Mouse (Mus musculus): ENCODE data around the gene Rufy4. TPM values are rescaled to one million over a fixed set of nuclear protein-coding genes. Genes with fewer than 3 reads are reported as not detected.

Gene Rufy4
- 1.1 and 2.6 TPM in 2 replicates for polyA plus RNA-seq (2011; ENCODE audit: insufficient read depth, insufficient read length, low replicate concordance, missing spikeins)

DNA sequence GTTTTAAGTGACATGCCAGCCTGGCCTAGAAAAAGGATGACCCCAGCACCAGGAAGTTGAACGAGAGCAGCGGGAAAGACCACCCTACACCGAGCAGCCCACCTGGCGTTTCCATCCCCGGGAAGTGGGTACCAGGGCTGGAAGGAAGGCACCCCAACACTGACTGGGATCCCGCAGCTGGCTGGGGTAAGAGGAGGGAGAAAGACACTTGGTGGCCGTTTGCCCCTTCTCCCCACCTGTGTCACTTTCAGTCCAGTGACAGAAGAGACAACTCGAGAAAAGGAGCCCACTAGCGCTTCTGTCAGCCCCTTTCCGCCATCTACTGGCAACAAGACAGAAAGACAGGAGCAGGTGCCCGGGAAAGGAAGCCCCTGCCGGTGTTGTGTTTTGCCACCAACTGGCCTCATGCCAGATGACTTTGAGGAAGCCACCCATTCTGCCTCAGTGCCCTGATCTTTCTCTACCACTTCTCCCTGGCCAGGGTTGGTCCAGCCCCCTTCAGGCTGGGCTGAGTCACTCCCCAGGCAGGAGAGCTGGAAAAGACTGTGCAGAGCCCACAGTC lies at the start of gene Rufy4:
Rufy4 (plus strand) TSS at position 551 of the 562 bp plus-strand sequence.
- WGBS, result under 1% methylated on average over 12 of the region's 12 CpGs
- H3K4me3 ChIP-seq (replicated peaks; ENCODE audit: control insufficient read depth, low read depth, low read length), result peak within 1 kb of the TSS; percentile 57
- H3K27ac ChIP-seq (ENCODE audit: control insufficient read depth, insufficient read depth, low read depth, low read length, poor library complexity), result 0 out of 2 replicates have a peak within 1 kb of the TSS, but pooled peaks have one; percentile 21
- H3K4me1 ChIP-seq (ENCODE audit: control insufficient read depth, insufficient read depth, low read length), result no peaks in the 10 kb centered on the region
- TF ChIP-seq CTCF (IDR thresholded peaks at IDR 0.05; ENCODE audit: control insufficient read depth, insufficient read depth, low read length) (peak; percentile 69), POLR2A (IDR thresholded peaks at IDR 0.05; ENCODE audit: borderline replicate concordance, control insufficient read depth, low read depth, low read length) (no peak)

DNA sequence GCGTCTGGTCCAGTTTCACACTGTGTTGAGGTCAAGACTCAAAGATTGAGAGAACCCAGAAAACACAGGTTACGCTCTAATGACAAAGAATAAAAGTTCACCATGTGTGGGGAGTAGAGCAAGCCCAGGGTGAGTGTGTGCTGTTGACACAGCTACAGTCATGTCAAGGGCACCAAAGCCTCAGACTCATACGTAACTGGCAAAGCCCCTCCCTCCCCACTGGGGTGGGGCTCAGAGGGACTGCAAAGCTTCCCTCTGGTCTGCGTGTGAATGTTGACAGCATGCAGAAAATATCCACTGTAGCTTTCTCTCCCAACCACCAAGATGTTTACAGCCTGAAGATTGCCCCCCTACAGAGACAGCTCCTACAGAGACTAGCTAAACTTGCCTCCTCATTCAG lies 49.1 kb upstream of the Rufy4 start:
- Histone ChIP-seq H3K27ac (ENCODE audit: control insufficient read depth, insufficient read depth, low read depth, low read length, poor library complexity) (no peak overlapping the region), H3K4me3 (replicated peaks; ENCODE audit: control insufficient read depth, low read depth, low read length) (no peak overlapping the region), H3K4me1 (ENCODE audit: control insufficient read depth, insufficient read depth, low read length) (no peaks in the 10 kb centered on the region)
- 79% methylated on average over 4 of the region's 4 CpGs for WGBS
- TF ChIP-seq CTCF (IDR thresholded peaks at IDR 0.05; ENCODE audit: control insufficient read depth, insufficient read depth, low read length), result no peak

DNA sequence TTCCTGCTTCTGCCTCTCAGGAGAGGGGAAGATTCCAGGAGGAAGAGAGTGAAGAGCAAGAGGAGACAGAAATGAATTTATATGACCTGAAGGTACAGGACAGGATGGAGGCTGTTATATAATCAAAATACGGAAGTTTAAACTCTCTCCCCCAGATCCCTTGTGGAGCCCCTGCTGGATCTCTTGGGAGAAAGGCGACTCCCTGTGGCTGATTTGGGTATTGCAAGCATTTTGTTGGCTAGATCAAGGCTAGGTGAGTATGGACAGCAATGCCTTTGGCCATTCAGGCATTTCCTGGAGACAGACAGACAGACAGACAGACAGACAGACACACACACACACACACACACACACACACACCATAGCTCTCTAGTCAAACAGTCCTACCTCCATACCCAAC lies 48.0 kb upstream of the Rufy4 start:
- no peaks in the 10 kb centered on the region for H3K4me1 ChIP-seq (ENCODE audit: control insufficient read depth, insufficient read depth, low read length)
- H3K4me3 ChIP-seq (replicated peaks; ENCODE audit: control insufficient read depth, low read depth, low read length), result no peak overlapping the region
- WGBS, result 0% methylated on average over 2 of the region's 2 CpGs
- TF ChIP-seq CTCF (IDR thresholded peaks at IDR 0.05; ENCODE audit: control insufficient read depth, insufficient read depth, low read length), result peak; percentile 50
- TF ChIP-seq POLR2A (IDR thresholded peaks at IDR 0.05; ENCODE audit: borderline replicate concordance, control insufficient read depth, low read depth, low read length), result no peak
- no peak overlapping the region for H3K27ac ChIP-seq (ENCODE audit: control insufficient read depth, insufficient read depth, low read depth, low read length, poor library complexity)

DNA sequence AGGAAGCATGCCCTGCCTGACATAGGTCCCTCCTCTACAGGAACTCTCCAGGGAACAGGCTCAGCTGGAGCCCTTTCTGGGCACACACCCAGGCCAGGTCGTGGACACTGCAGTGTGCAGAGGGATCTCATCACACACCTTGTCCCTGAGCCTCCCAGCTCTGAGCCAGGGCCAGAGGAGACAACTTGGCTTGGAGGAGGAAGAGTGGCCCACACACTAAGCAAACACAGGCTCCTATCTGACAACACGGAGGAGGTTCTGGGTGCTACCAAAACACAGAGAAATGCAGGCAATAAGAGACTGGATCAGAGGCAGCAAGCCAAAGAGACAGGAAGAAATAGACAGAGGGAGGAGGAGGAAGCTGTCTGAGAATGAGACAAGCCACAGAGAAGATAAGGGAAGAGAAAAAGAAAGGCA lies 43.8 kb upstream of the Rufy4 start:
- Histone ChIP-seq H3K4me1 (ENCODE audit: control insufficient read depth, insufficient read depth, low read length) (no peaks in the 10 kb centered on the region), H3K4me3 (replicated peaks; ENCODE audit: control insufficient read depth, low read depth, low read length) (no peak overlapping the region), H3K27ac (ENCODE audit: control insufficient read depth, insufficient read depth, low read depth, low read length, poor library complexity) (peak overlapping the region; percentile 34; the same call in 1 of the 2 replicates)
- WGBS, result 9% methylated on average over 2 of the region's 2 CpGs
- TF ChIP-seq CTCF (IDR thresholded peaks at IDR 0.05; ENCODE audit: control insufficient read depth, insufficient read depth, low read length) (no peak), POLR2A (IDR thresholded peaks at IDR 0.05; ENCODE audit: borderline replicate concordance, control insufficient read depth, low read depth, low read length) (no peak)

DNA sequence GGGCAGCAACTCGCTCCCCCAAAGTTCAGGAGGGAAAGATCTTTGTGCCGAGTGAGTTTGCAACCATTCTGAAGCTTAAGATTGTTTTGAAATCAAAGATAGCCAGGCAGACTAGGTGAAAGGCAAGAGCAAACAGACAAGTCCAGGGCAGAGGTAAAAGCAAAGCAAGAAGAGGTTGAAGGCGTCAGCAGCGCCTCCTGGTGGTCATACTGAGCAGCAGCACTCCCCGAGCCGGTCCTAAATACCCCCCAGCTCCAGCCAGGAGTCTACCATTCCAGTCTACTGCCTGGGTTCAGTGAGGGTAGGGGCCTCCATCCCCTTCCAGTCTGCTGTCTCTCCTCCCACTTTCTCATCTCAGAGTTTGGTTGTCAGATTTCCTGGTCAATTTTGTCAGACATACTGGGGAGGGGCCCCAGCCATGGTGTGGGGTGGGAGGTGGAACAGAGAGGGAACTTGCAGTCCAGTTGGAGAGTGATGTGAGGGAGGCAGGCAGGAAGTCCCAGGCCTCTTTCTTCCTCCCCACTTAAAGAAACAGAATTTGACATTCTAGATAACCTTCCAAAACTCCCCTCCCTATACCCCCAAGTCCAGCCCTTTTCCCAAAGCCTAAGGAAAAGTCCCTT lies 42.4 kb upstream of the Rufy4 start:
- 18% methylated on average over 6 of the region's 6 CpGs for WGBS
- no peak for TF ChIP-seq POLR2A (IDR thresholded peaks at IDR 0.05; ENCODE audit: borderline replicate concordance, control insufficient read depth, low read depth, low read length)
- TF ChIP-seq CTCF (IDR thresholded peaks at IDR 0.05; ENCODE audit: control insufficient read depth, insufficient read depth, low read length), result peak; percentile 80
- Histone ChIP-seq H3K27ac (ENCODE audit: control insufficient read depth, insufficient read depth, low read depth, low read length, poor library complexity) (no peak overlapping the region), H3K4me3 (replicated peaks; ENCODE audit: control insufficient read depth, low read depth, low read length) (no peak overlapping the region), H3K4me1 (ENCODE audit: control insufficient read depth, insufficient read depth, low read length) (no peaks in the 10 kb centered on the region)

DNA sequence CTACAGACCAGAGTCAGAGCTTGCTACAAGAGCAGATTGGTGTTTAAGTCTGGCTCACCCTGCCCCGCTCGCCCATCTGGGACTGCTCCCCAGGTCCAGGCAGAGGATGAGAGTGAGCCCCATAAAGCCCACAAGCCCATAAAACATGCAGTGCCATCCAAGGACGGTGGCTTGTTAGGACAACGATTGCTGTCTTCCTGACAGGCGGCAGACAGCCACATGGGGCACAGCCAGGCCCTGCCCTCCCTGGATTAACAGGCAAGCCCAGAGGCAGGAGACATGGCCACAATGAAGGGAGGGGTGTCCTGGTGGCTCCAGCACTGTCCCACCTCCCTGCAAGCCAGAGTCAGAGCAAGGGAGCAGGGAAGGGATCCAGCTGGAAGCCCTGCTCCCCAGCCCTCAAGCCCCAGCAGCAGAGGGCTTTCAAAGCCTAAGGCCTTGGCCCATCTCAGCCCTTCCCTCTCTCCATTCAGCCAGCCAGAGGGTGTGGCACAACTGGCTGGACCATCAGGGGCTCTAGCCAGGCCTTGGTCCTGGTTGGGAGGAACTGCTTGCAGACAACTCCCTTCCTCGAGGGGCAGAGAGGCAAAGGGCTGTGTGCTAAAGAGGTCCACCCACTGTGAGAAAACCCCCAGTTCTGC lies 41.2 kb upstream of the Rufy4 start:
- Histone ChIP-seq H3K4me1 (ENCODE audit: control insufficient read depth, insufficient read depth, low read length) (no peaks in the 10 kb centered on the region), H3K4me3 (replicated peaks; ENCODE audit: control insufficient read depth, low read depth, low read length) (no peak overlapping the region), H3K27ac (ENCODE audit: control insufficient read depth, insufficient read depth, low read depth, low read length, poor library complexity) (no peak overlapping the region)
- WGBS, result 59% methylated on average over 6 of the region's 6 CpGs
- no peak for TF ChIP-seq POLR2A (IDR thresholded peaks at IDR 0.05; ENCODE audit: borderline replicate concordance, control insufficient read depth, low read depth, low read length)
- TF ChIP-seq CTCF (IDR thresholded peaks at IDR 0.05; ENCODE audit: control insufficient read depth, insufficient read depth, low read length), result no peak

DNA sequence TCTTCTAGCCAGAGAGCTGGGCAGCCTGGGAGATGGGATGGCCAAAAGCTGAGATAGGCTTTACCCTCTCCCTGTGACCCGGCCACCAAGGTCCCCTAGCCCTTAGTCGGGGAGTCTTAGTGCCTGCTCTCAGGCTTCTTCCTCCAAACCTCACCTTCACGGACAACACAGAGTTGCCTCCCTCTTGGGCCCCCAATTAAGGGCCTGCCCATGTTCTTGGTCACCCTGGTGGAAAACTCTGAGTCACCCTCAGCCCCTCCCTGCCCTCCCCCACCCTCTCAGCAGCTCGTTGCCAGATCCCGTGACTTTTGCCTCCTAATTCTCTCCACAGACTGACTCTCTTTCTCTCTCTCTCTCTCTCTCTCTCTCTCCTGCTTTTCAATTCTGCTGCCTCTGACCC lies 40.6 kb upstream of the Rufy4 start:
- TF ChIP-seq CTCF (IDR thresholded peaks at IDR 0.05; ENCODE audit: control insufficient read depth, insufficient read depth, low read length) (no peak), POLR2A (IDR thresholded peaks at IDR 0.05; ENCODE audit: borderline replicate concordance, control insufficient read depth, low read depth, low read length) (no peak)
- Histone ChIP-seq H3K4me3 (replicated peaks; ENCODE audit: control insufficient read depth, low read depth, low read length) (no peak overlapping the region), H3K4me1 (ENCODE audit: control insufficient read depth, insufficient read depth, low read length) (no peaks in the 10 kb centered on the region), H3K27ac (ENCODE audit: control insufficient read depth, insufficient read depth, low read depth, low read length, poor library complexity) (no peak overlapping the region)
- WGBS, result 54% methylated on average over 5 of the region's 5 CpGs

DNA sequence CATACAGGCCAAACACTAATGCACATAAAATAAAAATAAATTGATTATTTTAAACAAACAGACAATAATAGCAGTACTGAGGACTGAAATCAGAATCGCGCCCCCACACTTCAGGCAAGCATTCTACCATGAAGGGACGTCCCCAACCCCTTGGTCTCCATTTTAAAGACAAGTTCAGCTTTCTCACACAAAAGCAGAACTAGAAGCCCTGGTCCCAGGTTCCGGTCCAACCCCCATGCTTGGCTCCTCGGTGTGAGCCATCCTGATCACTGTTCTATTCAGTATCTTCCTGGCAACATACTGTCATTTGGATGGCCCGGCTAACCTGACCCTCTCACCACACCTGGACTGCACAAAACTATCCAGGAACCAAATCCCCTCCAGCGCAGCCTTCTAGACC lies 39.8 kb upstream of the Rufy4 start:
- H3K27ac ChIP-seq (ENCODE audit: control insufficient read depth, insufficient read depth, low read depth, low read length, poor library complexity), result no peak overlapping the region
- no peak overlapping the region for H3K4me3 ChIP-seq (replicated peaks; ENCODE audit: control insufficient read depth, low read depth, low read length)
- 57% methylated on average over 7 of the region's 7 CpGs for whole genome bisulfite sequencing
- no peaks in the 10 kb centered on the region for H3K4me1 ChIP-seq (ENCODE audit: control insufficient read depth, insufficient read depth, low read length)
- no peak for TF ChIP-seq CTCF (IDR thresholded peaks at IDR 0.05; ENCODE audit: control insufficient read depth, insufficient read depth, low read length)
- no peak for TF ChIP-seq POLR2A (IDR thresholded peaks at IDR 0.05; ENCODE audit: borderline replicate concordance, control insufficient read depth, low read depth, low read length)
